Mouse (Mus musculus): Measurements from ENCODE around the gene Tlcd1.

DNA sequence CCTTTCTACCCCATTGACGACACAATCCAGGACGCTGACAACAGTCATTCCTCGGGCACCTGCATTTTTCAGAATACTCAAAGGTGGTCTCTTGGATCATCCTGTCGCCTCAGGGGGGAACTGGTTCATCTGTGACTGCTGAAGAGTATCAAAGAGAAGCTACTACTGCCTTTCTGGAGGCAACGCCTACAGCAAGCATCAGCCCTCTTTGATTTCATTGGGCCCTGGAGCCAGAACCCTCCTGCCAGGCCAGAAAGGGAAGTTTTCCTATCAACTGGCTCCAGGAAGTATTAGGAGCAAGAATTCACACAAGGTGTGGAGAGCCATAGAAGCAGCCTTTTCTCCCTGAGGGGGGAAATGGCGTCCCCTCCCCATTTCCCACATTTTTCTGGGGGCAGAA, 9.9 kb upstream of the Tlcd1 start:
- TF ChIP-seq CEBPB (IDR thresholded peaks at IDR 0.05; ENCODE audit: insufficient read depth, poor library complexity, severe bottlenecking) (no peak), POLR2A (IDR thresholded peaks at IDR 0.05; ENCODE audit: insufficient read length, low read depth) (no peak)
